Mouse (Mus musculus) spleen, postnatal 36 days (tissue): ENCODE data around the gene Cep112.
"Not testable (repeated sequence)": the region's sequence is repeated elsewhere in the genome, so short reads cannot be mapped to it uniquely, and the experiment has no call there.

Experiments
- DNase-seq, 2 experiments: peaks; one replicate each; pipeline ENCODE4 v3.0.0; 2022; ENCODE audit warnings: low spot score in 2 of 2, mixed read lengths in 1 of 2

Gene Cep112

DNA sequence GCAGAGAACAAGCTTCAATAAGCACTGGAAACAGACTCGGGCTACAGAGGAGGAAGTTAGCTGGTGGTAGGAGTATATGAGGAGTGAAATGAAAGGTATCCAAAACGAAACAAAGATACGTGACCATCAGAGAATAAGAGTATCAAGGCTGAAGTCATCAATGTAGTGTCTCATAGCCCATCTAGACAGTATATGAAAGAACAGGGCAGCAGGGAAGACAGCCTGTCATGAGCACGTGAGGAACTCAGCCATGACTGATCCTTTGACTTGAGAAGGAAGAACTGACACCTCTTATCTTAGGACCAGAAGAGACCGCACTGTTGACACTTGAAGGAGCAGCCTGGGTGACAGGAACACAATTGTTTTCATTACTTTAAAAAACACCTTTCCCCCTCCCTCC lies 373.4 kb downstream of the Cep112 start:
- DNase-seq = no peak

DNA sequence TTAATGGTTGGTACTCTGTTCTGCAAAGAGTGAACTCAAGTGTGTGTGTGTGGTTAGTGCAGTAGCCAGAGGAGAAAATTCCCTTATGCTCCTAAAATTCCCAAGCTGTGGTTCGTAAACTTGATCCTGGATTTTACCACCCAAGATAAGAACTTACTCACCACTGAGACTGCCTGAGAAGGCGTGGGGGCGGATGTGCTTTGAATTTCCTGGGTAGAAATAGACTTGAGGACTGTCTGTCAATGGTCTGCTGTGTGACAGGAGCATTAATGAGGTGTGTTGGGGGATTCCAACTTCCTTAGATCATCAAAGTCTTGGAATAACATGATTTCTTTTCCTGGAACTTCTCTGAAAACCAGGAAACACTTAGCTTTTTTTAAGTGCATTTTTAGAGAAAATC lies 374.7 kb downstream of the Cep112 start:
- no peak for DNase-seq

DNA sequence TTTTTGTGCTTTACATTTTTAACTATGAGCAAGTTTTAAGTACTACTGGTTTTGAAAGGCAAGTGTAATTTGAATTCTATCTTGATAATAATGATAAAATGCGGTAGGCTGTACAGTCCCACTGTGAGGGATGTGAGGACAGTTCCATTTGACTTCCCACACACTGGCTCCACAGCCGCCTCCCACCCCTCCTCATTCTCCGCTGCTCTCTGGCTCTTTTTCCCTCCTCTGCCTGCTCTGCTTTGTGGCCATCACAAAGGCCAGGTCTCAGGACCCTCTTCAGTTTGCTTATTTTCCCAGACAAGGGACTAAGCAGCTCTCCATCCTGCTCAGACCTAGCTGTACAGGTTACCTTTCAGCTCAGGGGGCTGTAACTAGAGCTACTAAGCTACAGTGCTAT lies 379.0 kb downstream of the Cep112 start:
- DNase-seq = no peak

DNA sequence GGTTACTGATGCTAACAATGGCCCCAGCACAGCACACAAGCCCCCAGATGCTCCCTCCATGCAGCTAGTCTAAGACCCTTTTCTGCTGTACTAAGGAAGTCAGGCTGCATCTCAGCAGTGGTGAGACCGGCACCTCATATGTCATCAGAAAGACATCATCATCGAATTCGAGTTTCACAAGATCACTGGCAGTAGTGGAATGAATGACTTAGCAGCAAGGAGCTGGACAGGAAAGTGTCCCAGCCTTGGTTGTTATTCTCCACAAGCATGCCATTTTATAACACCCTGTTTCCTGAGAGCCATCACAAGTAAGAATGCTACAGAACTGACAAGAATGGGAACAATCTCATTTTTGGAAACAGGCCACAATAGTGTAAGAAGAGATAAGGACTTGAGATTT lies 381.0 kb downstream of the Cep112 start:
- DNase-seq = no peak

DNA sequence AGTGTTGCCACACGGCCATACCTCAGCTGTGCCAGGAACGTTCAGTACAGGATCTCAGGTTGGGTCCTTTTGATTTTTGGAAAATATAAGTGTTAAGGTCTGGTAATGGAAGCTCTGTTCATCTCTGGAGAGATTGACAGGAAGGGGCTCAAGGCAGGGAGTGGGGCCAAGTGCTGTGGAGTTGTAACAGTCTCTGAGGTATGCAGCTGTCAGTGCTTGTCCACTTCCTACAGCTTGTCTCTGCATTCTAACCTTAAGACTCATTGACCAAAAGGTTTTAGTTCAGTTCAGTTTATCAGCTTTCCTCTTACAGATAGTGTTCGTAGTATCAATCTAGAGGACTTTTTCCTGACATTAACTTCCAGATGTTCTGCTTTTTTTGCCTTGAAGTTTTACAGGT lies 384.6 kb downstream of the Cep112 start:
- no peak for DNase-seq

DNA sequence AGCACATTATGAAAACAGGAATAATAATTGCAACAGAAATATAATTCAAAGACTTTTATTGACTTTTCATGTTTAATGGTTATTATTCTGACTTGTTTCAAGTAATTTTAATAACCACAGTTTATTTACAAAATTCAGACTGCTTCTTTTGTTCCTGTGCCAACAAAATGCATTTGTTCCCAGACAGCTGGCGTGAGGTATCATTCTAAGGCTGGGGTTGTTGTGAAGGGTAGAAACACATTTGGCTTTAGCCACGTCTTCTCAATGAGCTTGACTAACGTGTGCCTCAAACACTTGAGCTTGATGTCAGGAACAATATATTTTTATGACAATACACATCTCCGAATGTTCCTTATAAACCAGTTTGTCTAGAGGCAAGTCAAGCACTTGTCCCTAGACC lies 396.8 kb downstream of the Cep112 start:
- no peak for DNase-seq

DNA sequence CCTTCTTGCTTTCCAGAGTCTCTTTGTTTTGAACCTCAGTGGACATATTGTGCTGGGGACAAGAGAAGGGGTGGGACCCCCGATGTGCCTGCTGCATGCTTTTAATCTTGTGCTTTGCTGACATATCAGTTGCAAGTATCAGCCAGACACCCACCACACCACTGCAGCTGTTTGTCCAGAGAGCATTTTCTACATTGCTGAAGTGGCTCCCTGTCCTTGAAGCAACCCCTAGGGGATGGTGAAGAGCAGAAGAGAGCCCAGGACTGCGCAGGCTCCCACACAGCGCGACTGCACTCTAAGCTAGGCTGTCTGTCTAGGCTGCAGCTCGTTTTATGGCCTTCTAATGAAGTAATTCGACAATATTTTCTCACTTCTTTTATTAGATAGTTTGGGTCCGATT lies 397.3 kb downstream of the Cep112 start:
- DNase-seq = no peak

DNA sequence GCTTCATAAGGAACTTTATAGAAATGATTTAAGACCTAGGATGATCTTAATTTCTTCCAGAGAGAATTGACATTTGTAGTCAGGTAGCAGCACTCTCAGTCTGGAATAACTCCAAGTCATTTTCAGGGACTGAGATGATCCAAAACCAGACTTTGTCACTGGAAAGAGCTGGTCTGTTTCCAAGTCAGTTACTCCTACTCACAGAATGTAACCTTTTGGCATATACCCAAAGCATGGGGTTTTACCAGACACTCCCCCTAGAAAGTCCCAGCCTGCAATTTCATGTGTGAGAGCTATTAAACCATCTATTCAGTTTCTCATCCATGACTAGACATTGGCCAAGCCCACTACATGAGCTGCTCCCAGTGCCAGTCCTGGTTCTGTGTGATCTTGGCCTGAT lies 402.3 kb downstream of the Cep112 start:
- DNase-seq = no peak

DNA sequence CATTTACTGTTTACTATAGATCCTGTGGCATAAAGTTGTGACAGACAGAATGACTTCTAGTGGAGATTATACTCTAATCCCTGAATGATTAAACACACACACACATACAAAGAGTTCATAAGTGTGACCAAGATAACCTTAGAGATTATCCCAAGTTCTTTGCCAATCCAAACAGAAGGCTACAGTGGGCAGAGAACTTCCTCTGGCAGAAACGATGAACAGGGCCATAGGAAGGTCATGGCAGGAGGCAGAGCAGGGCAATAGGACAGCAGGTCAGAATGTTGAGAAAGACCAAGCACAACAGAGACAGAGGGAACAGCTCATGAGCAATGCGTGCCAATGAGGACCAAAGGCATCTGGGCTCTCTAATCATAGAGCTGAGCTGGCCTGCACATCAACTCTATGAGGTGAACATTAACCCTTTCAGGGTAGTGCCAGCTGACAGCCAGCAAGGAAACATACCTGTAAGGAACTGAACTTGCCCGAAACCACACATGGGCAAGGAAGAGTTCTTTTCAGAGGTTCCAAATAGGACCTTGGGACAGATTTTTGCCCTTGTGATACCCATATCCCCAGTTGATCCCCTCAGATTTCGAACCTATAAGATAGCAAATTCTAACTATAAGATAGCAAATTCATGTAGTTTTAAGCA lies 403.5 kb downstream of the Cep112 start:
- no peak for DNase-seq

DNA sequence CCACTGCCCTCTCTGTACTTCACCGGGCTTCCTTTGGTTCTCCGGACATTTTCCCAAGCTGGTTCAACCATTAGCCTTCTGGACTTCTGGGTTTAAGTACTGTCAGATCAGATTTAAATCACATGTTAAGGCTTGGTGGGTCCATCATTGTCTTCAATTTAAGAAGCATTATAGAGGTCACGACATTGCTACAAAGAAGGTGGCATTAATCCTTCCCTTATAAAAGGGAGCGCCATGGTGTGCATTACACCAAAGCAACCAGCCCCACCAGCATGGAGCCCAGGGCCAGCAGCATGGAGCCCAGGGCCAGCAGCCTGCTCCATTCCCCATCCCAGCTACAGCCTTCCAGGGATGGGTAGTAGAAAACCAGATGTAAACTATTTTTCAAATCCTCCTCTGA lies 411.7 kb downstream of the Cep112 start:
- DNase-seq = no peak

DNA sequence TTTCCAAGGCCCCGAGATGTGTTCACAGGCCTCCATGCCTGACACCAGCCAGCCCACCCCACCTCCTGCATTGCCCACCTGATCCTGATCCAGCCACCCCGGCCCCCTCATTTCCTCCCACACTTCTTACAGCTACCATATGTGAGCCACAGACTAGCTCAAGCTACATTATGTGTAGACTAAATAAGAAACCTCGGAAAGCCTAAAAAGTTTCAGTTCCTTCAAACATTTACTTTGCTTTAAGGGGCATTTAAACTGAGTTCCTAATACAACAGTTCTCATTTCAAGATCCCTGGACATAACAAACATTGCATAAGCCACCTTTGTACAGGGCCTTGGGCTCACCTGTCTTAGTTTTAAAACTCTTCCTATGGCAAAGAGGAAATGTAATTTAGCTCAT lies 415.2 kb downstream of the Cep112 start:
- no peak for DNase-seq

DNA sequence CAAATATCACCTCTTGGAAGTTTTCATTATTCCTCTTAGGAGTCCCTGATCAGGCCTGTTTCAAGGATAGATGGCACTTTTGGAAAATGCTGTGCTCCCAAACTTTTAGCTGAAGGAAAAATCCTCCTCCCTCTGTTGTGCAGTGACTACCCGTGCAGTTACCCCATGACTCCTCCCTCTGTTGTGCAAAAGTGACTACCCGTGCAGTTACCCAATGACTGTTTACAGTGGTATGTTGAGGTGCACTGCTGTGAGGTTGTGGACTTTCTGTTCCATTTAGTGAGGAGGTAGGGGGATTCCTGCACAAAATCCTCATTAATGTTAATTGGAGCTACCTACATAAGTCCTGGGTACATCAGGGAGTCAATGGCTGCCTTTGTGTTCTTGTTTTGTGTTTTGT lies 417.8 kb downstream of the Cep112 start:
- DNase-seq = no peak

DNA sequence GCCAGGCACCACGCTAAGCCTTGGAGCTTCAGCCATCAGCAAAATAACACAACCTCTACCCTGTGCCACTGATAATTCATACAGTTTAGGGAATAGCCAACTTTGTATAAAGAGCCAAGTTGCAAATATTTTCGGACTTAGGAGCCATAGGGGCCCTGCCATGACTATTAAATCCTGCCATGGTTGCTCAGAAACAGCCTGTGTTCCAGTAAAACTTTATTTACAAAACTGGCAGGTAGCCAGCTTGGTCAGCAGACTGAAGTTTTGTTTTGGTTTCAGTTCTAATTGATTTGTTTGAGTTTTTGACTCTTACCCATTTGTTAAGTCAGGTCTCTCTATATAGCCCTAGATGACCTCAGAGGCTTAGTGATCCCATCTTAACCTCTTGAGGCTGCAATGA lies 421.0 kb downstream of the Cep112 start:
- no peak for DNase-seq

DNA sequence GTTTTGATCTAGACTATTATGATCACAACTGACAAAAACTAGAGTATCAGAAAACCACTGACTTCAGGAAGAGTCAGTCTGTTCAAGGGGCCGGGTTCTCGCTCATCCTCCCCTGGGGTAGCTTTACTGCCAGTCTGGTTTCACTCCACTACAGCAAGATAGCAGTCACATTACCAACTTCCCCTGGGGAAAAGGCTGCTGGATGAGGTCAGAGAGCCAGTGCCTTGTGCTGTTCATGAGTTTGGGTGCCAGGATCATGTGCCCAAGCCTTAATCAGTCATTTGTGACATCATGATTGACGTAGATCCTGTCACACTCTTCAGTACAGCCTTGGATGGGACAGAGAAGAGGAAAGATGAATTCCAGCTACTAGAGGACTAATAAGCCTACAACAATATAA lies 421.5 kb downstream of the Cep112 start:
- no peak for DNase-seq

DNA sequence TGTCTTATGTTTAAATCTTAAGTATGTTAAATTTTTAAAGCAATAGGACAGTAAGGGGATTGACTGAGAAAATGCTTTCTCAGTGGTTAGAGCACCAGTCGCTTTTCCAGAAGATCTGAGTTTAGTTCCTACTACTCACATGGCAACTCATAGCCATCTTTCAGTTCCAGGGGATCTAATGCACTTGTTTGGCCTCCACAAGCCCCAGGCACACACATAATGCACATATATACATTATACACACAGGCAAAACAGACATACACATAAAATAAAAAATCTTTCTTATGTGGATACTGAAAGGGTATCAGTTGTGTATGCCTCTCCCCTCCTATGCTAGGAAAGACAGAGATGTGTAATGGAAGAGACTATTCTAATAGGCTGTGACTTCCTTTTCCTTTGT lies 426.8 kb downstream of the Cep112 start:
- DNase-seq = no peak

DNA sequence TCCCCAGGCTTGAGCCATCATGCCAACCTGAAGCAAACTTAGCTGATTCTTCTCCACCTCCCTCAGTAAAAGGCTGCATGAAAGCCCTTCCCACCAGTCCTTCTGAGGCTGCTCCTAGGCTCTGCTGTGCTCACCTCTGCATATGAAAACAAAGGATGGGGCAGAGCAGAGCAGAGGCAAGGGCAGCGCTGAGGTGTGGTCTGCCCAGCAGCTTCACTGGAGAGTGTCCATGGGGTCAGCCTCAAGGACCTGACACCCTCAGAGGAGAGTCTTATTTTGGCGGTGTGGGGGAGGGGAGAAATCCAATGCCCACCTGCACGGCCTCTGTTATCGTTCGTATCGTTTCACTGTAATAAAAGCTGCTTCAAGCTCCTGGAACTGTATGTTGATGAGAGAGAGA lies 432.3 kb downstream of the Cep112 start:
- DNase-seq = no peak

DNA sequence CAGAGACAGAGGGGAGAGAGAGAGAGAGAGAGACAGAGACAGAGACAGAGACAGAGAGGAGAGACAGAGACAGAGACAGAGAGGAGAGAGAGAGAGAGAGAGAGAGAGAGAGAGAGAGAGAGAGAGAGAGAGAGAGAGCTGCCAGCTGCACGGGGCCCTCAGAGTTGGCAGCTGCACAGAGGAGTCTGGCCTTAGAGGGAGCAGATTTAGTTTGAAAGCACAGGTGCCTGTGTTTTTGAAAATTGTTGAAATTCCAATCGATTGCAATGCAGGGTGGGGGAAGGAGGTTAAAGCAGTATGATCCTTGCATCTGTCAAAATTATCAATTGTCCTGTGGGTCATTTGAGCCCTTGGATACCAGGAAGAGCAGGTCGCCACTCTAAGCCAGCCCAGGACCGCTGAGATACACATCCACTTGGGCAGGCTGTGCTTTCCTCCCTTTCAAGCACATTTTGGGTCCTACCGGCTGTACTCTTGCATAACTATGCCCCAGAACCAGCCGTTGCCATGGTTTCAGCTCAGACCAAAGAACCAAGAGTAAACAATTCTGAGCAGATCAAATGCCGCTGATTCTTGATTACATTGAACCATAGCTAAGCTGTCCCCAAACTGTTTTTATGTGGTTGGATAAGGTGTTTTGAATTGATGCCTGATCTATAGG lies 432.8 kb downstream of the Cep112 start:
- DNase-seq = no peak

DNA sequence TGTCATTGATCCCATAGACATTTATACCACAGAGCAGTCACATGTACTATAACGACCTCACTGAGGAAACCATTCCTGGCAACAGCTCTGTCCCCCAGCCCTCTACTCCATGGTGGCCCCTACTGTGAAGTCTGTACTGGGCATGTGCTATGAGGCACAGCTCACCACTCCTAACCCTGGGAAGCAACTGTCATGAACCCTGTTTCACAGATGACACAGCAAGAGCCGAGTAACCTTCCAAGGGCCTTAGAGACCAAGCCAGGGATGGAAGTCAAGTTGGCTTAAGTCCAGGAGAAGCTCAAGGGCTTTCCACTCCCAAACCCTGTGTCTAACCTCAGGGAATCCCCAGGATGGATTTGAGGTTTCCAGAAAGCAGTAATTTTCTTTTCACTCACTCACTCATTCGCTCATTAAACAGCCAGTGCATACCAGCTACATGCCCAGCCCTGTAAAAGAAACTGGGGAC lies 433.4 kb downstream of the Cep112 start:
- no peak for DNase-seq

DNA sequence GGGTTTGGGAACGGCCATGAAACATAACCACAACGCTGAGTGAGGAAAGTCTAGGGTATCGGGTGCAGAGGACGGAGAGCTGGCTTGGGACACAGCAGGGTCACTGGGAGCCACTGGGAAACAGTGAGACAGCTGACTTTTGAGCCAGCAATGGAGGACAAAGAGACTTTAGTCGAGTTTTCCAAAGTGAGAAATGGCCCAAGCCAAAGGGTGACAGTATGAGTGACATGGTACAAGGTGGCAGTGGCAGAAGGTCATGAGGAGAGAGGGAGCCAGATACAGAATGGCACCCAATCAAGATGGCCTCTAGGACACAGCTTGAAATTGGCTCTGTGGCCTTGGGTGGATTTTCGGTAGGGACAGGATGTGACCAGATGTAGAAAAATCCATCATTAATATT lies 433.9 kb downstream of the Cep112 start:
- DNase-seq = no peak

DNA sequence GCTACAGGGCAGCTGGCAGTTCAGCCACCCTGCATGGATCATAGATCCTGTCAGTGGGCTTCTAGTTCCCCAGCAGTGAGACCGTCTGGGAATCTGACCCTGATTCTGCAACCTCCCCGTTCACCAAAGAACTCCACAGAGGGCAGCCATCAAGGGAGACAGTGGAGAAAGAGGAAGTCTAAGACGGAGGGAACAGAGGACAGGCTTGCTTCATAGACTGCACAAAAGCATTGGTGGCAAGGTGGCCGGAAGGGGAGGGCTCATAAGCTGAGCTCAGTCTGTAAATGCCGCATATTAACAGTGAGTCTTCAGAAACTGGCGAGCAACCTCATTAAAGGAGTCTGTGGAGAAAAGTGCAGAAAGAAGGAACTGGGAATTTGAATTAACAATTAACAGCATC lies 437.4 kb downstream of the Cep112 start:
- no peak for DNase-seq

DNA sequence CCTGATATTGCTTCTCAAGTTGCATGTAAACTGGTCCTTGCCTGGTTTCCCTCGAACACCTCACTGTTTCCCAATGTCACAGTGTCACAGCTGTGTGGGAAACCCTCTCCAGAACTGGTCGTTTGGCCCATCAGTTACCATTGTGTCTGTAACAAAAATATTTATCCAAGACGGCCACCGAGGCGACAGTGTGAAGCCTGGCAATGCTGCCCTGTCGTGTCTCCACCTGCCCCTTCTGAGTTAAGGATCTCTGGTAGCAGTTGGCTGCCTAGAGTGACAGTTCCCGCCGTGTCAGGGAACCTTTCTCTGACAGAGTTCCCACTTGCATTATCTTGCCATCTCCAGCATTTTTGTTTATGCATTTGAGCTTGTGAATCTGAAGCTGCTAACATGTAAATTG lies 440.8 kb downstream of the Cep112 start:
- no peak for DNase-seq

DNA sequence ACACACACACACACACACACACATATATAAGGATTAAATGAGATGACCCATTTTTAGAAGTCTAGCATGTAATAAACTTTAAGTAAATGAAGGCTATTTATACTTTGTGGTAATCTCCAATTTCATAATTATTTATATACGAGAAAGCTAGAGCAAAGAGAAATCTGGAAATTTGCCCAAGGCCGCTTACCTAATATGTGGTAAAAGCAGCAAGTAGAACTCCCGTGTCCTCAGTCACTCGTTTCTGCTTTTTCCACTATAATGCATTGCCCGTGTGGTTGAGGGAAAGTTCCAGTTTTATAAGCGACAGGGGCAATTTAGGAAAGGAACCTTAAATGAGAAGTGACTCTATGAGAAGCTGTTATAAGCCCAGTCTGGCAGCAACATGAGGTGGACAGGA lies 442.5 kb downstream of the Cep112 start:
- DNase-seq = no peak

DNA sequence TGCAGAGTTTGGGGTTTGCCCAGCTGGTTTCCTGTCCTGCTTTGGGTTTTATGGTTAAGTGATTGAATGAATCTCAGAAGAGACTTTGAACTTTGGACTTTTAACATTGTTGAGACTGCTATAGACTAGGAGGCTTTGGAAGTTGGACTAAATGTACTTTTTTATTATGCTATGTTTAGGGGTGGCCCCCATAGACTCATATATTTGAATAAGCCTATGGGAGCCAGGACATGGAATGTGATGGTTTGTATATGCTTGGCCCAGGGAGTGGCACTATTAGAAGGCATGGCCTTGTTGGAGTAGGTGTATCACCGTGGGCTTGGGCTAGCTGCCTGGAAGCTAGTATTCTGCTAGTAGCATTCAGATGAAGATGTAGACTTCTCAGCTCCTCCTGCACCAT lies 446.3 kb downstream of the Cep112 start:
- DNase-seq = not testable (repeated sequence)

DNA sequence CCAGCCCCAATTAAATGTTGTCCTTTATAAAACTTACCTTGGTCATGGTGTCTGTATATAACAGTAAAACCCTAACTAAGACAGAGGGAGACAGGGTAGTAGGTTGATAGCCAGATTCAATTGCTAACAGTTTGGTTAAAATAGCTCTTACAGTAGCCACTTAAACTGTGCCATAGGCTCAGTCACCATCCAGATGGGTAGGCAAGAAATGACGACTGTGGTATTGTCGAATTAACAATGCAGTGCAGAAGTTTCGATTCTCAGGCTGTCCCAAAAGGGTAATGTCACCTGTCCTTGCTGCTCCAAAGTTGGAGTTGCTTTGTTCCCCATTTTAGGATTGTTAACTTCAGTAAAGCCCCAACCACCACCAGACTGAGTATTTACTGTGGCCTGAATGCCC lies 446.8 kb downstream of the Cep112 start:
- no peak for DNase-seq
